Mouse (Mus musculus) small intestine, adult 2 months (tissue): Measurements from ENCODE around the gene Lrrc1.

Source experiments
- CTCF ChIP-seq: fragments of 200-500 bp; IDR thresholded peaks from 2 replicates; pipeline ENCODE4 v1.5.1; 2012; ENCODE audit warnings: low read depth, mild to moderate bottlenecking, control low read depth, inconsistent platforms, low read length, moderate library complexity, mixed read lengths; ENCODE audit not compliant: insufficient replicate concordance, insufficient read length; ENCODE audit errors: extremely low read depth
- POLR2A ChIP-seq: fragments of 200-500 bp; IDR thresholded peaks from 2 replicates; pipeline ENCODE4 v1.6.1; 2012; ENCODE audit warnings: low read depth, mild to moderate bottlenecking, control low read depth, inconsistent platforms, low read length, moderate library complexity

DNA sequence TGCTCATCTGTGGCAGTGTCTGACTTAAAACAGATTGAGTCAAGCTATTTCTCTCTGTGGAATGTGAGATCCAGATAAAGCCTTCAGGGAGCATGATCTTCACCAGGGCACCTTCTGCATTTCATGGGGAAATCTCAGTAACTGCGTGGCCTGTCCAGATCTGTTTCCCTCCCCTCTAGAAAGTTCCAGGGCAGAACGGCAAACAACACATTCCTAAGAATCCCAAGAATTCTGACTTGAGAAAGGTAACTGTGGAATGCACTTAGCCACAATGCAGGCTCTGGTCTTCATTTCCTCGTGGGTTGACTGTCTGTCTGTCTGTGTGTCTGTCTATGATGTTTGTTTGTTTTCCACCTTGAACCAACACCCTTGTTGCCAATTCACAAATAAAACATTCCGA lies 133.7 kb downstream of the Lrrc1 start:
- TF ChIP-seq CTCF (no peak), POLR2A (no peak)
